Mouse (Mus musculus) brain, embryonic 14.5 days (tissue): Measurements from ENCODE around the gene Ifitm1.

Experiments used
- CTCF ChIP-seq: fragments of 200-500 bp; IDR thresholded peaks from 2 replicates; pipeline ENCODE4 v1.5.1; 2012; ENCODE audit warnings: inconsistent platforms, mild to moderate bottlenecking, moderate library complexity, borderline replicate concordance; ENCODE audit not compliant: insufficient read depth, insufficient read length; ENCODE audit errors: extremely low read depth
- POLR2A ChIP-seq: fragments of 200-500 bp; IDR thresholded peaks from 2 replicates; pipeline ENCODE4 v1.6.1; 2012; ENCODE audit warnings: mild to moderate bottlenecking, inconsistent platforms, borderline replicate concordance; ENCODE audit not compliant: poor library complexity, insufficient read depth, insufficient read length, severe bottlenecking; ENCODE audit errors: extremely low read depth

- TF ChIP-seq CTCF = no peak
- TF ChIP-seq POLR2A = no peak
Measured at GRCm38 (mm10) chr7:141006446-141006845, 39.4 kb downstream of the Ifitm1 start.
